Mouse (Mus musculus): ENCODE measurements around the gene Dcp1b. TPM values are rescaled to one million over a fixed set of nuclear protein-coding genes. Genes with fewer than 3 reads are reported as not detected.

The Dcp1b gene
- polyA plus RNA-seq, 1 experiment, result 11.9 TPM

- Histone ChIP-seq H3K27ac (ENCODE audit: insufficient read depth, low read depth, low read length) (no peak overlapping the region), H3K36me3 (ENCODE audit: control insufficient read depth, insufficient read depth, low read length) (peaks cover 8% of the 10 kb centered on the region), H3K4me1 (ENCODE audit: control insufficient read depth, insufficient read depth, insufficient read length, low read length) (peaks cover 4% of the 10 kb centered on the region; the same call in 1 of the 2 replicates), H3K27me3 (ENCODE audit: control insufficient read depth, insufficient read depth, low read length) (no peaks in the 10 kb centered on the region), H3K4me3 (ENCODE audit: low read depth, low read length) (no peak overlapping the region)
- no peak for TF ChIP-seq CTCF (IDR thresholded peaks at IDR 0.05; ENCODE audit: extremely low read depth, insufficient read length, insufficient replicate concordance, low read depth, low read length)
- no peak for TF ChIP-seq POLR2A (IDR thresholded peaks at IDR 0.05; ENCODE audit: low read depth, low read length)
- WGBS, result 94% methylated on average over 9 of the region's 9 CpGs
These were observed 19.1 kb downstream of the Dcp1b start for GRCm38 (mm10) chr6:119194161-119194560.

- 86% methylated on average over 7 of the region's 7 CpGs for WGBS
- TF ChIP-seq POLR2A (IDR thresholded peaks at IDR 0.05; ENCODE audit: low read depth, low read length) (no peak), CTCF (IDR thresholded peaks at IDR 0.05; ENCODE audit: extremely low read depth, insufficient read length, insufficient replicate concordance, low read depth, low read length) (no peak)
- Histone ChIP-seq H3K4me1 (ENCODE audit: control insufficient read depth, insufficient read depth, insufficient read length, low read length) (peaks cover 4% of the 10 kb centered on the region; the same call in 1 of the 2 replicates), H3K4me3 (ENCODE audit: low read depth, low read length) (no peak overlapping the region), H3K27ac (ENCODE audit: insufficient read depth, low read depth, low read length) (no peak overlapping the region), H3K27me3 (ENCODE audit: control insufficient read depth, insufficient read depth, low read length) (no peaks in the 10 kb centered on the region), H3K36me3 (ENCODE audit: control insufficient read depth, insufficient read depth, low read length) (peaks cover 8% of the 10 kb centered on the region)
These were observed 19.5 kb downstream of the Dcp1b start for GRCm38 (mm10) chr6:119194601-119195000.

GRCm38 (mm10) chr6:119196382-119197305 is 21.6 kb downstream of the Dcp1b start, which contains the start of gene Cacna1c:
Gene Cacna1c, minus strand, starts transcription at chr6:119196418.
- peaks cover 9% of the 10 kb centered on the region for H3K4me1 ChIP-seq (ENCODE audit: control insufficient read depth, insufficient read depth, insufficient read length, low read length)
- H3K27me3 ChIP-seq (ENCODE audit: control insufficient read depth, insufficient read depth, low read length), result no peaks in the 10 kb centered on the region
- no peak within 1 kb of the TSS for H3K27ac ChIP-seq (ENCODE audit: insufficient read depth, low read depth, low read length)
- H3K4me3 ChIP-seq (ENCODE audit: low read depth, low read length), result no peak within 1 kb of the TSS
- peaks cover 8% of the 10 kb centered on the region for H3K36me3 ChIP-seq (ENCODE audit: control insufficient read depth, insufficient read depth, low read length)
- 29% methylated on average over 17 of the region's 17 CpGs for WGBS
- no peak for TF ChIP-seq POLR2A (IDR thresholded peaks at IDR 0.05; ENCODE audit: low read depth, low read length)
- TF ChIP-seq CTCF (IDR thresholded peaks at IDR 0.05; ENCODE audit: extremely low read depth, insufficient read length, insufficient replicate concordance, low read depth, low read length), result no peak

- Histone ChIP-seq H3K36me3 (ENCODE audit: control insufficient read depth, insufficient read depth, low read length) (peaks cover 5% of the 10 kb centered on the region), H3K27me3 (ENCODE audit: control insufficient read depth, insufficient read depth, low read length) (no peaks in the 10 kb centered on the region), H3K4me1 (ENCODE audit: control insufficient read depth, insufficient read depth, insufficient read length, low read length) (peaks cover 9% of the 10 kb centered on the region), H3K4me3 (ENCODE audit: low read depth, low read length) (no peak overlapping the region), H3K27ac (ENCODE audit: insufficient read depth, low read depth, low read length) (no peak overlapping the region)
- TF ChIP-seq POLR2A (IDR thresholded peaks at IDR 0.05; ENCODE audit: low read depth, low read length), result no peak
- no peak for TF ChIP-seq CTCF (IDR thresholded peaks at IDR 0.05; ENCODE audit: extremely low read depth, insufficient read length, insufficient replicate concordance, low read depth, low read length)
- 72% methylated on average over 15 of the region's 15 CpGs for WGBS
These were observed 23.7 kb downstream of the Dcp1b start for GRCm38 (mm10) chr6:119198534-119199273.

GRCm38 (mm10) chr6:119199274-119199879 is 24.3 kb downstream of the Dcp1b start:
- peaks cover 9% of the 10 kb centered on the region for H3K4me1 ChIP-seq (ENCODE audit: control insufficient read depth, insufficient read depth, insufficient read length, low read length)
- no peak for TF ChIP-seq POLR2A (IDR thresholded peaks at IDR 0.05; ENCODE audit: low read depth, low read length)
- peaks cover 5% of the 10 kb centered on the region for H3K36me3 ChIP-seq (ENCODE audit: control insufficient read depth, insufficient read depth, low read length)
- WGBS, result 78% methylated on average over 8 of the region's 8 CpGs
- no peak overlapping the region for H3K4me3 ChIP-seq (ENCODE audit: low read depth, low read length)
- no peak overlapping the region for H3K27ac ChIP-seq (ENCODE audit: insufficient read depth, low read depth, low read length)
- no peaks in the 10 kb centered on the region for H3K27me3 ChIP-seq (ENCODE audit: control insufficient read depth, insufficient read depth, low read length)

GRCm38 (mm10) chr6:119200362-119200761 is 25.3 kb downstream of the Dcp1b start:
- H3K36me3 ChIP-seq (ENCODE audit: control insufficient read depth, insufficient read depth, low read length), result peaks cover 5% of the 10 kb centered on the region
- TF ChIP-seq CTCF (IDR thresholded peaks at IDR 0.05; ENCODE audit: extremely low read depth, insufficient read length, insufficient replicate concordance, low read depth, low read length), result 0 out of 2 replicates have a peak, but pooled peaks have one; percentile 2
- TF ChIP-seq POLR2A (IDR thresholded peaks at IDR 0.05; ENCODE audit: low read depth, low read length), result no peak
- peaks cover 9% of the 10 kb centered on the region for H3K4me1 ChIP-seq (ENCODE audit: control insufficient read depth, insufficient read depth, insufficient read length, low read length)
- H3K27me3 ChIP-seq (ENCODE audit: control insufficient read depth, insufficient read depth, low read length), result no peaks in the 10 kb centered on the region
- 53% methylated on average over 5 of the region's 5 CpGs for WGBS
- no peak overlapping the region for H3K4me3 ChIP-seq (ENCODE audit: low read depth, low read length)
- peak overlapping the region; percentile 43; the same call in 1 of the 2 replicates for H3K27ac ChIP-seq (ENCODE audit: insufficient read depth, low read depth, low read length)
